Mouse (Mus musculus) cerebellum, adult 9-10 months (tissue): ENCODE data around the gene Clcnka.

Experiments
- DNase-seq: peaks from one replicate; pipeline ENCODE4 v3.0.0; 2022

Clcnka gene

DNA sequence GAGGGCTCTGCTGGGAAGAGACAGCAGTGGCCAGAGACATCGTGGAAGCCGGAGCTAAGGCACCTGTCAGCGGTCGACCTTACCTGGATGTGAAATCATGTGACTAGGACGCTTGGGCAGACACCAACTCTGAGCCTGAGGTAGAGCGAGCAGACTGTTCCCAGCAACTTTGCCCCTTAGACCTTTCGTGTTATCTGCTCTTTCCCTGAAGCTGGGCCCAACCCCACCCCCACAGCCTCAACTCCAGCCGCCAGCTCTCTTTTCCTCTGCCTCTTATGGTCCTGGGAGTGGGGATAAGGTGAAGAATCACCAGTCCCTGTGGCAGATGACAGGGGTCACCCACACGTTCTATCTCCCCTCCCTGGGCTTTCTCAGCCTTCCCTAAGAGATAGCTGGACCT lies 22.4 kb upstream of the Clcnka start:
- DNase-seq, result no peak

DNA sequence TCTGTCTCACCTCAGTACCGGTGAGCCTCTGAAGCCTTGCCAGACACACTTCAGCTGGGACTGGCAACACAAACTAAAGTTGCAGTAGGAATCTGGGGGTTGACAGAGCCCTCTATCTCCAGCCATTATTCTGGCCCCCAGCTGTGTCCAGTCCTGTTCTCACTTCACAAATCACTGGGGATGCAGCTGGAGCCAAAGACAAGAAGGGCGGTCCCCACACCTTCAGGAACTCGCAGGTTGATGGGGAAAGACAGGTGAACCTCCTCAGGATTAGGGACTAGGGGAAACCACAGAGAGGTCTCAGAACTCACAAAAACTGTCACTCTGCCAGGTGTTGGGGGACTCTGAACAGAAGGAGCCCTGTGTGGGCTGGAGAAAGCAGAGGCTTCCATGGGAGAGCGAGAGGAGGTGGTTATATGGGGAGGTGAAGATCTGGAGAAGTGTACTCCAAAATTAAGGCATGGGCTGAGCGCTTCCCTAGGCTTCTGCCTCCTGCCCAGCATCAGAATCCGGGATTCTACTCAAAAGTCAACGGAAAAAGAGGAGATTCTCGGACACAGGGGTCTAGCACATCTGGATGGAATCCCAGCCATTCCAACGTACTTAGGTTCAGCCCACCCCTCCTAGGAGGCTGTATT lies 21.8 kb upstream of the Clcnka start, which contains the start of gene Hspb7:
TSS of gene Hspb7 (plus strand) at position 588 of the 638 bp plus-strand sequence.
- DNase-seq, result no peak

GRCm38 (mm10) chr4:141419398-141420191 lies 21.1 kb upstream of the Clcnka start:
- no peak for DNase-seq

DNA sequence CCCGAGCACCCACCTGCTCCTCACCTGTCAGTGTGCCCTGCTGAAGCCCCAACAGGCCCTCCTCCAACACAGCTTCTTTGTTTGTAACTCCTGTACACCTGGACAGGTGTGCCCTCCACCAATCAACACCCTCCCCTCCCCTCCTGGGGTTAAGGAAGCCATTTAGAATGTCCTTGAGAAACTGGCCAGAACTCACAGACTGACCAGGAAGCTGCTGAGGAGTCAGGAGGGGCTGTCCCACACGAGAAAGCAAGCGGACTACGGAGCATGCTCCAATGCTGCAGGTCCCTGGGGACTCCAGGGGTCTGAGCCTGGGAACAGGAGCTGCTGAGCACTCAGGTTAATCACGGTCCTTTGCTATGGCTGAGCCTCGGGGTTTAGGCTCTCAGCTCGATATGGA lies 17.4 kb upstream of the Clcnka start, which contains the start of gene Clcnkb:
TSS of gene Clcnkb (minus strand) at position 91 of the 400 bp plus-strand sequence.
- DNase-seq, result no peak

DNA sequence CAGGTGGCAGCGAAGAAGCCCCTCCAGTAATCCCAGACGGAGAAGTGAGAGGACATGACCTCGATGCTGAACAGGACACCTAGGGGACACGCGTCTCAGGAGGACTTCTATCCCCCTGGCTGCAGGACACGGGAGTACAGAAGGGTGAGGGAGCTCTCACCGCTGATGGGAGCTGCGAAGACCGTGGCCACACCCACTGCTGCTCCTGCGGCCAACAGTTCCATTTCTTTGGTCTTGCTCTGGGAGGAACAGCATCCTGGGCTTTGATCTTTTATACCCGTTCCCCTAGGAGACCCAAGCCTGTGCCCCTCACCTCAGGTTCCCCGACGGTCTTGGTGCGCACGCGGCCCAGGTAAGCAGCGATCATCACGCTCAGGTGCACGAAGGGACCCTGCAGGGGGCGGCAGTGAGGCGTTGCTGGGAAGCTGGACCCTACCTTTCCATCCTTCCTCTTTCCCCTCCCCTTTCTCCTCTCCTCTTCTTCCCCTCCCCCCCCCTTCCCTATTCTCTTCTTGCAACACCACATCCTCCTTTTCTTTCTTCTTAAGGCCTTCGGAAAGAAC lies 13.0 kb upstream of the Clcnka start:
- DNase-seq, result no peak

DNA sequence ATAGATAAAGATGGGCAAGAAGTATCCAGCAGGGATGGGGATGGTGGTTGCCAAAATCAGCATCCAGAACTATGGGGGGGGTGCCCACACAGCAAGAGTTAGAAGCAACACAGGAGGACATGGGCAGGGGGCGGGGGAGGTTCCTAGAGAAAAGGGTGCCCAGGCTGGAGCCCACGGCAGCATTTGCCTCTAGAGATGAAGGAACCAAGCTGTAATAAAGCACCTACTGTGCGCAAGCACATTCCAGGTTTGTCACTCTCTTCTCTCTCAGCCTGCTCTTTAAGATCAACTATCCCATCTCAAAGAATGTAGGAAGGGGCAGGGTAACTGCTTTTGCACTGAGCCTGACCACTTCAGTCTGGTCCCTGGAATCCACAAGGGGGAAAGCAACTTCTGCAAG lies 10.1 kb upstream of the Clcnka start:
- no peak for DNase-seq

DNA sequence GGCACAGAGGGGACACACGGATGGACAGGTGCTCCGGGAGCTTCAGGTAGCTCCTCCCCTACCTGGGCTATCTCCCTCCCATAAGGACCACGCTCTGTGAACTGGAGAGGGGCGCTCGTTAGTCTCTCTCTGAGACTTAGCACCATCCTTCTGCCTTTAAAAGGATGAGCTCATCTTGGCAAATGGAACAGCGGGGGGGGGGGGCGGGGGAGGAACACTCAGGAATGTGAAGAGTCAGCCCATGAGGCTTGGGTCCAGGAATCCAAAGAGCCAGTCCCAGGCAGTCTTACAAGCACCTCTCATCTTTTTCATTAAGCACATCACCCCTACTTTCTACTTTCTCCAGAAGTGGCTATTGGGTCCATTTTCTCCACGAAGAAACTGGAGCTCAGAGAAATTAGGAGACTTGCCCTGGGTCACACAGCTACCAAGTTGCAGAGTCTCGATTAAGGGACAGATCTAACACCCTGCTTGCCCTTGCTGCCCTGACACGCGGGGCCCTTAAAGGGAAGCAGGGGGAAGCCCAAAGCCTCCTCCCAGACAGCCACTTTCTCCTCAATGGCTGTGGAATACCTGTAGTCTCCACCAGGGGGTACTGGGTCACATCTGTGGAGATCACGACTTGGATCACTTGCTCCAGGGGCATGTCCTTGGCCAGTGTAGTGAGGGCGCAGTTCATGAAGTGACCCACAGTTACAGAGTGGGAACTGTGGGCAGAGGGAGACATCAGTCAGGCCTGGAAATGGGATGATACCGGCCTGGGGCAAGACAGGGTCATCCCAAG lies 8.2 kb upstream of the Clcnka start:
- no peak for DNase-seq

GRCm38 (mm10) chr4:141405314-141405622 lies 6.7 kb upstream of the Clcnka start:
- no peak for DNase-seq

- peak; percentile 86 for DNase-seq
Measured at GRCm38 (mm10) chr4:141404518-141405313, 6.2 kb upstream of the Clcnka start.

GRCm38 (mm10) chr4:141400171-141400570 lies 1.6 kb upstream of the Clcnka start:
- DNase-seq, result no peak

- no peak for DNase-seq
Measured at GRCm38 (mm10) chr4:141397861-141398260, 663 bp downstream of the Clcnka start.

DNA sequence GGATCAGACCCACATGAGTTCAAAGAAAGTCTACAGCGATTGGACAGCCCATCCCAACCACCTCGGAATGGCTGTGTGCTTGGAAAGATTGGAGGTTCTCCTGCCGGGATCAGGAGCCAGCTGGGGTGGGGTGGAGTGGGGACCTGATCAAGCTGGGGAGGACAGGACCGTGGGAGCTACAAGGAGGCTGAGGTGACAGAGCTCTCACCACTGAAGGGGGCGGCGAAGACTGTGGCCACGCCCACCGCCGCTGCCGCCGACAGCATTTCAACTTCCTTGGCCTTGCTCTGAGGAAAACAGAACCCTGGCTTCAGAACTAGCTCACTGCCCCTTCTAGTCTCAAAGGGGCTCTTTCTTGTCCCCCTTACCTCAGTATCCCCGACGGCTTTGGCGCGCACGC lies 3.8 kb downstream of the Clcnka start:
- DNase-seq, result no peak

DNA sequence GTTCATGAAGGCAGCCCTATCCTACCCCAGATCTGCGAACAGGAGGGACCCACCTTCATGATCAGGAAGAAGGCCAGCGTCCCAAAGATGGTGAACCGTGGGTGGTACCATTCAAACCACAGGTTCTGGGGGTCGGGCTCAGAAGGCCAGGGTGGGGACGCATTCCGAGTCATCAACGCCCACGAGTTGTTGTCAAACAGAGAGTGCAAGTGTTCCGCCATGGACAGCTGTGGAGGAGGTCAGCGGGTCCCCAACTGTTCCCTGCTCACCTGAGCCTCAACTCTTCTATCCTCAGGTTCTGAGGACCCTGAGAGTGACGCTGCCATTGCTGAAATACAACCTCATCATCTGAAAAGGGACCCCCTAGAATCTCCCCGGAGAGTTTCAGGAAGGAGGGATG lies 7.2 kb downstream of the Clcnka start:
- no peak for DNase-seq

- DNase-seq, result no peak
Measured at GRCm38 (mm10) chr4:141389366-141390150, 9.0 kb downstream of the Clcnka start.

GRCm38 (mm10) chr4:141387933-141388332 lies 10.6 kb downstream of the Clcnka start:
- no peak for DNase-seq

DNA sequence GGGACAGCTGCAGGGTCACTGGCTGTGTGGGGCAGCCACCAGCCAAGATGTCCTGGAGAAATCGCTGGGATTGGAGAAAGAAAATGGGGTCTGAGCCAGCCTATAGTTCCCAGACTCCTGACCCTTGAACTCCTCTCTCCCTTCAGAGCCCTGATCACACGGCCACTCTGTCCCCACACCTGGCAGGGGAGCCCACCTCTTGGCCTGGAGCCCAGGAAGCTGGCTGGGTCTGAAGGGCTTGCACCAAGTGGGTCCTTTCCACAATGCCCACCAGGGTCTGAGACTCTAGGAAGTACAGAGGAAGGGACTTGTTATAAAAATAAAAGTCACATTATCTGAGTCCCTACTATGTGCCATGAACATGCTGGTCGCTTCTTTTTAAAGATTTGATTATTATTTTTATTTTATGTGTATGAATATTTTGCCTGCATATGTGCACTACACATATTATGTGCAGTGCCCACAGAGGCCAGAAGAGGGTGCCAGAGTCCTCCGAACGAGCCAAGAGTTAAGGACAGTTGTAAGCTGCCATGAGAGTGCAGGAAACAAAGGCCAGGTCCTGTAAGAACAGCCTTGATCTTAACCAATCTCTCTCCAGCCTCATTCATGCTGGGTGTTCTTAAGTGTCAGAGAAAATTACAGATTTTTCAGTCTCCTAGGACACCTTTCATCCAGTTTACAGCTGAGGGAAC lies 11.3 kb downstream of the Clcnka start:
- DNase-seq, result peak; percentile 60

DNA sequence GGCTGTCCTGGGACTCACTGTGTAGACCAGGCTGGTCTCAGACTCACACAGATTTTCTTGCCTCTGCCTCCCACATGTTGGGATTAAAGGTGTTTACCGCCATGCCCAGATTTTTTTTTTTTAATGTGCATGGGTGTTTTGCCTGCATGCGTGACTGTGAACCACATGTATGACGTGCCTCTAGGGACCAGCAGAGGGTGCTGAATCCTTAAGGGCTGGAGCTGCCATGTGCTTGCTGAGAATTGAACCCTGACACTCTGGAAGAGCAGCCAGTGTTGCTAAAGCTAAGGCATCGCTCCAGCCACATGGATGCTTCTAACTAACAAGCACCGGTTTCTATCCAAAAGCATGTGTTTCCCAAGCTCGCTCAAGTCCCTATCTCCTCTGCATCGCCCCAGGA lies 12.4 kb downstream of the Clcnka start:
- no peak for DNase-seq

GRCm38 (mm10) chr4:141385275-141385674 lies 13.2 kb downstream of the Clcnka start:
- peak; percentile 60 for DNase-seq

DNA sequence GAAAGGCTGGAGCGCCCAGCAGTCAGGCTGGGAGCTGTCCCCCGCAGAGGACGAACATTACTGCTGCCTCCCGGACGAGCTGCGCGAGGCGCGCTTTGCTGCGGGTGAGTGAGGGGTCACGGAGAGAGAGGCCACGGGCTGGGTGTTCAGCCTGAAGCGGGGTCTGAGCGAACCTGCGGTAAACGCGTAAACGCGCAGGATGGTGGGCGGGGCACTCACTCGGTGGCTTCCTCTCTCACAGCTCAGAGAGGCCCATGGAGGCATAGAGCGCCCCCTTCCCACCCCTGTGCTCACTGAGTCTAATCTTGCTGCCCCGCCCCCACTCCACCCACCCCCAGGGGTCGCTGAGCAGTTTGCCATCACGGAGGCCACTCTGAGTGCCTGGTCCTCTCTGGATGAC lies 16.1 kb downstream of the Clcnka start:
- DNase-seq, result no peak

DNA sequence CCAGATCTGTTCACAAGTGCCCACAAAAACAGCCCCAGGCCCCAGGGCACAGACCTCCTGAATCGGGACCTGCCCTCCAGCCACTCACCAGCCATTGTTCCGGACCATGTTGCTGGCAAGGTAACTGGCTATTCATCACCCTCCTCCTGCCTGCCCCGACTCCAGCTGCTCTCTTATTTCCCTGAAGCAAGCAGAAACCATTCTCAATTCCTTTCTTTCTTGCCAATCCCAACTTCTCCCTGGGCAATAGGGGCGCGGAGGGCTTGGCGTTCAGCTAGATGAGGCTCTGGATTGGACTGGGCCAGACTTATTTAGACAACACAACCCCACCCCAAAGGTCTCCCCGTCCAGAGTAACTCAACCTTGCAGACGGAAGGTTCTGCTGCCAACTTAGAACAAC lies 18.9 kb downstream of the Clcnka start:
- no peak for DNase-seq

DNA sequence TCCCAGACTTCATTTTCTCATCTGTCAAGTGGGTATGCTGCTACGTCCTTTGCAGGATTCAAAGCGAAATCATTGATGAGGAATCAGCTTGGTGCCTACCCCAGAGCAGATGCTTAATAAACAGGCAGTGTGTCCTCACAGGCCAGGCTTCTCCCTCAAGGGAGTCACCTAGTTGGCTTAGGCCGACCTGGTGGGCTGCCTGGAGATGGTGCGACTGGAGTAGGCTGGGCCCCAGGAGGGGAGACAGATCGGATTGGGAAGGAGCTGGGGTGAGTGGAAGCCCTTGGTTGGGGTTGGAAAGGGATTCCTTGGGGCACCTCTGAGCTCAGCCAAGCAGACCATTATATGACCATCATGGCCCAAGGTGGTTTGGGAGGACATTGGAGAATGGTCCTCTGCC lies 26.1 kb downstream of the Clcnka start:
- DNase-seq, result no peak
